In the genomic region with DNA sequence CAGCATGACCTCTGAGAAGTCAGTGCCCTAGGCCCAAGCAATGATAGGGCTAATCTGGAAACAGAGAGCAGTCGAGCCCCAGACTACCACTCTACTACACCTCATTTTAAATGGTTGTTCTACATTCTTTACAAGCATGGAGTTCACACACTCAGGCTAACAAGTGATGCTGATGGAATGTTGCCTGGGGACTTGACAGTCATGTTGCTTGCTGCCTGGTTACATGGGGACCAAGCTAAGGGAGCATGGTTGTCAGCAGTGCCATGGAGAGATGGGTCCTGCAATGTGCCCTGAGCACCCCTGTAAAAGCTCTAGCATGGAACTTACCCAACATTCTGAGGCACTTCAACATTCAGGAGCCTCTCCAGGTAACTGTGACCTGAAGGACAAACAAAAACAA, we compare ENCODE assay signal across 25 mouse cellular contexts. TPM values are rescaled to one million over a fixed set of nuclear protein-coding genes. Genes with fewer than 3 reads are reported as not detected.
DNase-seq lines count a peak whose midpoint lies in the region; ATAC-seq and TF ChIP-seq lines count a peak whose summit lies in the region.
"Had no signal": no experiment of that assay in that cellular context is flagged by ENCODE, and none has a peak within 500 bp of the region (broad histone marks: within the 10 kb centered on the region; RNA-seq: fewer than 3 reads in every experiment).

No protein-coding gene starts in this region.

- H3K27me3 ChIP-seq in limb, embryonic 11.5 days (ENCODE audit: control insufficient read depth, insufficient read depth, low read length): no peaks in the 10 kb centered on the region
- no peaks in the 10 kb centered on the region for H3K27me3 ChIP-seq in limb, embryonic 10.5 days (ENCODE audit: low read depth, poor library complexity, severe bottlenecking)
- H3K27me3 ChIP-seq in lung, postnatal 0 days (replicated peaks; ENCODE audit: insufficient read depth, low read length): no peaks in the 10 kb centered on the region
- H3K27me3 ChIP-seq: embryonic facial prominence, embryonic 12.5 days; forebrain, embryonic 13.5 days; forebrain, embryonic 15.5 days; Patski had no signal

- WGBS in limb, embryonic 11.5 days: 83% methylated on average over 1 of the region's 1 CpGs
- WGBS in limb, embryonic 10.5 days: 90% methylated on average over 1 of the region's 1 CpGs
- WGBS in lung, postnatal 0 days: 70% methylated on average over 1 of the region's 1 CpGs

- peak; percentile 14 for DNase-seq in limb, embryonic 11.5 days (ENCODE audit: low spot score)
- no peak for DNase-seq in limb, embryonic 10.5 days (ENCODE audit: low spot score)
- DNase-seq in lung, postnatal 0 days (ENCODE audit: low spot score): peak; percentile 19
- DNase-seq in lung, postnatal 36 days: no peak
- DNase-seq in right cerebral cortex, adult 18-20 months: no peak
- DNase-seq: adrenal gland, adult 8-10 months; adrenal gland, postnatal 14 days; adrenal gland, postnatal 36 days; cerebellum, adult 11-12 months; cerebellum, adult 2 months; cerebellum, adult 9-10 months; cerebellum, postnatal 10 days; cerebellum, postnatal 25 days; forebrain, postnatal 0 days had no signal

- H3K4me2 ChIP-seq in limb, embryonic 11.5 days (ENCODE audit: low read depth, severe bottlenecking): no peak overlapping the region
- no peak overlapping the region for H3K4me2 ChIP-seq in lung, postnatal 0 days (replicated peaks; ENCODE audit: low read depth, low read length)
- H3K4me2 ChIP-seq: embryonic facial prominence, embryonic 12.5 days; forebrain, embryonic 13.5 days; forebrain, embryonic 15.5 days had no signal

- H3K27ac ChIP-seq in limb, embryonic 11.5 days (replicated peaks; ENCODE audit: low read depth, low read length): no peak overlapping the region
- H3K27ac ChIP-seq in limb, embryonic 10.5 days: no peak overlapping the region
- H3K27ac ChIP-seq in lung, postnatal 0 days (ENCODE audit: low read length): no peak overlapping the region
- H3K27ac ChIP-seq: embryonic facial prominence, embryonic 10.5 days; embryonic facial prominence, embryonic 12.5 days; forebrain, embryonic 13.5 days; forebrain, embryonic 15.5 days had no signal

- peaks cover 39% of the 10 kb centered on the region for H3K36me3 ChIP-seq in limb, embryonic 11.5 days (ENCODE audit: control insufficient read depth, insufficient read depth, low read length)
- peaks cover 99% of the 10 kb centered on the region for H3K36me3 ChIP-seq in limb, embryonic 10.5 days
- H3K36me3 ChIP-seq in lung, postnatal 0 days (ENCODE audit: insufficient read depth, low read length): peaks cover 15% of the 10 kb centered on the region; the same call in 1 of the 2 replicates

- no peaks in the 10 kb centered on the region for H3K9me3 ChIP-seq in limb, embryonic 11.5 days (ENCODE audit: control insufficient read depth, low read length)
- H3K9me3 ChIP-seq in limb, embryonic 10.5 days (replicated peaks): no peaks in the 10 kb centered on the region
- H3K9me3 ChIP-seq in lung, postnatal 0 days (ENCODE audit: low read length): no peaks in the 10 kb centered on the region
- H3K9me3 ChIP-seq: embryonic facial prominence, embryonic 10.5 days; embryonic facial prominence, embryonic 12.5 days; forebrain, embryonic 13.5 days; forebrain, embryonic 15.5 days; G1E had no signal

- TF ChIP-seq CTCF in lung, postnatal 0 days (IDR thresholded peaks at IDR 0.05): no peak

- TF ChIP-seq EP300 in lung, postnatal 0 days (IDR thresholded peaks at IDR 0.05): no peak

- H3K9ac ChIP-seq in limb, embryonic 11.5 days (ENCODE audit: low read length): no peak overlapping the region
- H3K9ac ChIP-seq in lung, postnatal 0 days (replicated peaks; ENCODE audit: low read depth): no peak overlapping the region
- H3K9ac ChIP-seq: embryonic facial prominence, embryonic 12.5 days; forebrain, embryonic 13.5 days; forebrain, embryonic 15.5 days; forebrain, postnatal 0 days had no signal

- ATAC-seq in limb, embryonic 11.5 days (ENCODE audit: insufficient number of reproducible peaks, low FRiP score, low TSS enrichment, low read depth): no peak
- ATAC-seq in lung, postnatal 0 days: peak; percentile 54
- ATAC-seq: activated CD4-positive, CD25-positive, alpha-beta regulatory T cell, adult 4 months; forebrain, embryonic 13.5 days; forebrain, embryonic 15.5 days; forebrain, postnatal 0 days; Patski had no signal

- no peak overlapping the region for H3K4me3 ChIP-seq in limb, embryonic 11.5 days (ENCODE audit: low read depth, low read length)
- H3K4me3 ChIP-seq in limb, embryonic 10.5 days: no peak overlapping the region
- no peak overlapping the region for H3K4me3 ChIP-seq in lung, postnatal 0 days (ENCODE audit: low read depth, low read length)
- H3K4me3 ChIP-seq: embryonic facial prominence, embryonic 10.5 days; embryonic facial prominence, embryonic 12.5 days; forebrain, embryonic 13.5 days; forebrain, embryonic 15.5 days had no signal

- H3K4me1 ChIP-seq in limb, embryonic 11.5 days (ENCODE audit: control insufficient read depth, insufficient read depth, low read length): no peaks in the 10 kb centered on the region
- H3K4me1 ChIP-seq in limb, embryonic 10.5 days: no peaks in the 10 kb centered on the region
- no peaks in the 10 kb centered on the region for H3K4me1 ChIP-seq in lung, postnatal 0 days (ENCODE audit: insufficient read depth, low read depth, low read length)
- H3K4me1 ChIP-seq: embryonic facial prominence, embryonic 10.5 days; embryonic facial prominence, embryonic 12.5 days; forebrain, embryonic 13.5 days; forebrain, embryonic 15.5 days had no signal

RNA-seq across cellular contexts. Expression of a gene that starts 13.0 kb away (rescaled TPM):
- 116 and 117 TPM in 2 replicates for polyA plus RNA-seq in limb, embryonic 11.5 days (2014; fragmentation: Nextera tagmentation; extraction: Ambion mirVana)
- 167 and 183 TPM in 2 replicates for polyA plus RNA-seq in limb, embryonic 10.5 days (2016; fragmentation: Nextera tagmentation; extraction: Ambion mirVana)
- 9.9 and 12.8 TPM in 2 replicates for polyA plus RNA-seq in lung, postnatal 0 days (2015; fragmentation: Nextera tagmentation; extraction: Ambion mirVana)

RNA-seq across cellular contexts. Expression of a gene that starts 39.0 kb away (rescaled TPM):
- not detected in 2 replicates for polyA plus RNA-seq in limb, embryonic 11.5 days (2014; fragmentation: Nextera tagmentation; extraction: Ambion mirVana)
- polyA plus RNA-seq in limb, embryonic 10.5 days (2016; fragmentation: Nextera tagmentation; extraction: Ambion mirVana): not detected in 2 replicates
- polyA plus RNA-seq in lung, postnatal 0 days (2015; fragmentation: Nextera tagmentation; extraction: Ambion mirVana): not detected in 2 replicates
- polyA plus RNA-seq: activated CD4-positive, CD25-positive, alpha-beta regulatory T cell, adult 4 months; C2C12; cerebellum, adult 2 months; cortical plate, adult 2 months; embryonic facial prominence, embryonic 10.5 days; embryonic facial prominence, embryonic 12.5 days; embryonic facial prominence, embryonic 14.5 days; forebrain, embryonic 11.5 days; forebrain, embryonic 13.5 days; forebrain, embryonic 15.5 days; forebrain, postnatal 0 days; G1E; Patski had no signal

Comparison
In these comparisons a context has a peak if more than half of its experiments do, and no peak if none do; other contexts are left out.
1. DNase-seq: peak in limb, embryonic 11.5 days (single experiment) and lung, postnatal 0 days (single experiment); none in limb, embryonic 10.5 days (single experiment), lung, postnatal 36 days (single experiment) and right cerebral cortex, adult 18-20 months (single experiment).